Mouse (Mus musculus) hindlimb bud, embryonic 11.5 days (tissue): ENCODE measurements around the gene Nudt4.
A peak's percentile ranks its signal among the peaks of the same experiment; 100 is the strongest.

Experiments used
- DNase-seq: peaks from one replicate; pipeline ENCODE4 v3.0.0-alpha.2; 2012; ENCODE audit warnings: low read depth, low spot score; ENCODE audit errors: extremely low spot score

Gene Nudt4

DNA sequence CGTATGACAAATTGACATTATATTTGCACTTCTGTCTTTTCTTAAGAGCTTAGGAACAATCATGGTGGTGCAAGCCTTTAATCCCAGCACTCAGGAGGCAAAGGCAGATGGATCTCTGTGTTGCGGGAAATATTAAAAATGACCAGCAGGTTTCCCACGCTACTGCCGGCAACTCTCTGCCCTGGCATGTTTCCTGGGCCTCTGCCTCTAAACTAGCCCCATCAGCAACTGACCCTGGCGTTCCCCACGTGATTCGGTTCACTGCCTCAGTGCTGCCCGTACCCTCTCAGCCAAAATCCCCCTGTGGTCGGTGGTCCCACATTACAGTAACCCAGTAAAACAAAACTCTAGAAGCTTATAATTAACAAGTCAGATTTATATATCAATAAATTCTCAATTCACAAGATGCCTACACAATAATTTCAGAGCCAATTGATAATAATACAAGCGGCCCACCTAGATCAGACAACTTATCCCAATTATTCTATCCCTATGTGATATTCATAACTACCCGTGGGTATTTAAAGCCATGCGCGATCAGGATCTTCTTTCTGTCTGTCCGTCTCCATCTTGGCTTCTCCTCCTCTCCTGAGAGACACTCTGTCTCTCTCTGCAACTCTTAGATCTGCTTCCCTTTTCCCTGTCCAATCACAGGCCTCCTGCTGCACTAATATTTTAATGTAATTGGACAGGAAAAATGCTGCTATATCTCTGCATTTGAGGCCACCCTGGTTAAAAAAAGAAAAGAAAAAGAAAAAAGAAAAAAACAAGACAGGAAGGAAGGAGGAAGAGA lies 60.3 kb downstream of the Nudt4 start:
- DNase-seq = no peak

DNA sequence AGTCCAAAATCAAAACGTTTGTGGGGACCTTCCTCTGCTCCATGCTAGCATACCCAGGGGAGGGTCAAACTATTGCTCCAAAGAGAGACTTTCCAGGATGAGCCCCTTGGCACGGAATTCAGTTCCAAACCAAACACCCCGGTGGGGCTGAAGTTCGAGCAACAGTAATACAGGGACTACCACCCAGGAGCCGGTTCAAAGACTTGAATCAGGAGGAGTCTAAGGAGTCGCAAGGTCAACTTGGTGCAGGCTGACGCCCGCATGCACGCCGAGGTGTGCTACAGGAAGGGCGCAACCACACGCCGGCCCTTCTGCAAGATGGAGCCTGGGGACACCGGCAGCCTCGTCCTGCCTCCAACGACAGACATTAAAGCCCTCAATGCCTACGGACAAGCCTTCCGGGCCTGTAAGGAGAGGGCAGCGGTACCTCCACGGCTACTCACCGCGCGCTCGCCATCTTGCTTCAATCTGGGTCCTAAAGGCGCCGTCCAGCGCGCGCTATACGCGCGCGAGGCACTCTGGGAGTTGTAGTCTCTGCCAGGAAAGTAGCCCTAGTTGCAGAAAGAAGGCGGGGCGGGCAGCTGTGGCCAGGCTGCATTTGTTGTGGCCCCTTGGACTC lies 62.4 kb downstream of the Nudt4 start, which contains the start of gene Mrpl42:
Gene Mrpl42 (minus strand): TSS at position 478 of the 619 bp plus-strand sequence.
- DNase-seq = peak; percentile 83

GRCm38 (mm10) chr10:95501033-95501432 lies 62.9 kb downstream of the Nudt4 start:
- no peak for DNase-seq
